Mouse (Mus musculus) small intestine, adult 10 weeks (tissue): ENCODE measurements around the gene Prkag2. TPM values are rescaled to one million over a fixed set of nuclear protein-coding genes. Genes with fewer than 3 reads are reported as not detected.

Experiments
- polyA plus RNA-seq: library from polyadenylated mRNA; stranded (reverse); fragments of 350-450 nt; fragmentation: Illumina TruSeq; extraction: RNeasy Lipid Tissue Mini Kit (QIAGEN cat#74804); gene quantifications from one replicate; pipeline ENCODE4 v1.2.3, GENCODE M21; 2014; ENCODE audit warnings: low replicate concordance

Prkag2 gene
- polyA plus RNA-seq, result 114 TPM

GRCm38 (mm10) chr5:25100516-25101125 is at the start of gene Prkag2:
Prkag2 (minus strand) TSS chr5:25100642.

GRCm38 (mm10) chr5:24842274-24843102 is 258.0 kb downstream of the Prkag2 start, which contains the start of gene Rheb:
Rheb (minus strand) TSS chr5:24842624.

Other genes starting within 250 kb of the Prkag2 start
- not detected for gene Galntl5, start 80.8 kb upstream of the Prkag2 start, polyA plus RNA-seq
- gene Galnt11, start 121.3 kb upstream of the Prkag2 start, polyA plus RNA-seq, result 13.2 TPM
- gene E130116L18Rik, start 122.5 kb upstream of the Prkag2 start, polyA plus RNA-seq, result not detected